Mouse (Mus musculus) c-Kit-positive CD71-positive TER-119-positive erythroid progenitor cells, embryonic 14.5 days (primary cell): ENCODE results near the gene Dennd5a.
"Not testable (repeated sequence)": the region's sequence is repeated elsewhere in the genome, so short reads cannot be mapped to it uniquely, and the experiment has no call there.

Experiments
- DNase-seq: peaks from one replicate; pipeline ENCODE4 v3.0.0-alpha.2; 2013; ENCODE audit warnings: low spot score

The Dennd5a gene

DNA sequence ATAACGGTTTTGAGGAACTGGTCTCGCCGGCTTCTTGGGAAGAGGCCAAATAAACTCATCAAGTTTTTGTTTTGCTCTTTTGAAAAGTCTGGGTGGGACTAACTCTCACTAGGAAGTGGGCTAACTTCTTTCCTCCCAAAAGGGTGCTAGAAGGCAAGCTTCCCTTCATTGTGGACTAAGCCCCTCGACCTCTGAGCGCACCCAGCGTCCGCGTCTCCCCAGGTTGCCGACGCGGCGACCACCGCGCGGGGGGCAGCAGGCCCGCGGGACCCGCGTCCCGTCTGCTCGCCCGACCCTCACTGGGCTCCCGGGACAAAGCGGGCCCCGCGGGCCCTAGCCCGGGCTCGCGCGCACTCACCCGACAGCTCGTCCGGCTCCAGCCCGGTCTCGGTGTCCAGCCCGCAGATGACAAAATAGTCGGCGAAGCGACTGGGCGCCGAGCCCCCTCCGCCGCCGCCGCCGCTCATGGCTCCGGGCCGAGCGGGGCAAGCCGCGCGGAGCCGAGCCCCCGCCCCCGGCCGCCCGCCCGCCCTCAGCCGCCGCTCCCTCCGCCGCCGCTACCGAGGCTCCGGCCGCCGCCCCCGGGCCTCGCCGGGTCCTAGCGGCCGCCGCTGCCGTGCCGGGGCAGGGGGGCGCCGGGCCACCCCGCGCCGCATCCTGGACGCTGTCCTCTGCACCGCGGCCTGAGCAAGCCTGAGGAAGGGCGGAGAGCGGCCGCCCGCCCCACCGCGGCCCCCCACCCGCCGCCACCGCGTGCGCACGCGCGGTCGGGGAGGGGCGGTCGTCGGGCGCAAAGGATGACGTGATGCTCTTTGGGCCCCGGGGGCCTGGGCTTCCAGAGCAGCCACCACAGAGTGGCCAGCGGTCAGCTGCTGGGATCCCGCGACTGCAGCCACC, at the start of gene Dennd5a:
Gene Dennd5a, minus strand, starts transcription at position 755 of the 897 bp plus-strand sequence.
- DNase-seq = peak; percentile 52

DNA sequence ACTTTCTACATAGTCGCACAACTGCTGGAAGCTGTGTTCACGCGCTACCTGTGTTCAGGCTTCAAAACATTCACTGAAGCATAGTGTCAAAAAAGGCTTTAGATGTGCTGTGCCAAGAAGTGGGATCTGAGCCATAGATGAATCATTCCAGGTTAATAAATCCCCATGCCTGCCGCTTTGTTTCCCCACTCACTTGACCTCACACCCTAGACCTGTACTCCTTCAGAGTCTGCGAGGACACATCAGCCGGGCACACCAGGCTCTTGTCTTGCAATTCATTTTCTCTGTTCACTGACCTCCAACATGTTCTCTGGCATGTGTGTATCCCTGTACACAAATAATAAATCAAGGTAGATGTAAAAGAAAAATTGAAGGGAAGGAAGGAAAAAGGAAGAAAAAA, 48.8 kb upstream of the Dennd5a start:
- no peak for DNase-seq

DNA sequence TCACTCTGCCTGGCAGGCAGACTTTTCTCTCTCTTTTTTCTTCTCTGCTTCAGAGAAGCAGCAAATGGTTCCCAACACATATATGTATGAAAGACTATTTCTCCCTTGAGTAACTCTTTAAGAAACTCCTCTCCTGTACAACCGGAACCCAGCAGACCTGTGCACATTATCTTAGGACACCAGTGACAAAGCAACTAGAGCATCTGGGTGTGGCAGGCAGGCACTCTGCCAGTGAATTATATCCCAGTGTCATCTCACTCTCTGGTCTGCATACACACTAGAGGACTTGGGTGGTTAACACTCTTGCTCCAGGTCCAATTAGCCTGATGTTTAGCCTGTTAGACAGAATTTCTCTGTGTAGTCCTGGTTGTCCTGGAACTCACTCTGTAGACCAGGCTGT, 48.2 kb upstream of the Dennd5a start:
- no peak for DNase-seq

DNA sequence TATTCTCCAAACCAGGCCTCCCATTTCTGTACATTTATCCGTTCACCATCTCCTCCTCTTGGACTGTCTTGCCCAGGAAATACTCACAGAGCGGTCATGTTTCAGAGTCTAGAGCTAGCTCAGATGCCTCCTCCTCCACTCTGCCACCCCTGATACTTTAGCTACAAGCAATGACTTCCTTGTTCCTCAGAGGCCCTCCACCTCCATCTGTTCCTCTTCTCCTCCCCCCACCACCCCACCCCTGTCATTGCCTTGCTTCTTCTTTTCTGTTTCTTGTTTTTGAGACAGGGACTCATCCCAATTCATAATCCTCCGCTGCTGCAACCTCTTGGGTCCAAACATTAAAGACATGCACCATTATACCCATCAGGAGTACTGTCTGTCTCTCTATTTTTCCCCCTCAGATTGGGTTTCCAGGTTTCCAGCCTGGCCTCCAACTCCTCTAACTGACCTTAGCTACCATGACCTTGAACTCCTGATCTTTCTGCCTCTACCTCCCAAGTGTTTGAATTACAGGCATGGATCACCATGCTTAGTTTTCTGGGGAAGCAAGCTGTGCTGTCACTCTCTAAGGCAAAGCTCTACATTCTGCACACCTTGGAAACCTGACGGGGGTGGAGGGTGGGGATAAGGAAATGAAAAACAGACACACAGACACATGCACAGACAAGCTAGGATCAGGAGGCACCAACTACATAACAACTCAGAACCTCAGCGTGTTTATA, 46.4 kb upstream of the Dennd5a start:
- no peak for DNase-seq

DNA sequence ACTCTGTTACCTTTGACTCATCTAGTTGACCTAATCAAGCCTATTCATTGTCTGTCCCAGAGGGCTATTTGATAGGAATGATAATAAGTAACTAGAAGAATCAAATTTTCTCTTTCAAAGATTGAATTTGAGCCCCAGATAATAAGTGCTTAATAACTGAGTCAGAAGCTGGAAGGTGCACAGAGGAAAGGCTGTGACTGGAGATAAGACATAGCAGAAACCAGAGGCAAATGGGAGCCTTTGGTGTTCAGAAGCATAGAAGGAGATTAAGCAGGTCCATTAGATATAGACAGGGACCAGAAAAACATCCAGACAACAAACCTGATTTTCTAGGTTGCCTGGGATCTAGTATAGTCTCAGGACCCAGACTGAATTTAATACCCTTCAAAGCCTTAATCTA, 45.7 kb upstream of the Dennd5a start:
- no peak for DNase-seq

DNA sequence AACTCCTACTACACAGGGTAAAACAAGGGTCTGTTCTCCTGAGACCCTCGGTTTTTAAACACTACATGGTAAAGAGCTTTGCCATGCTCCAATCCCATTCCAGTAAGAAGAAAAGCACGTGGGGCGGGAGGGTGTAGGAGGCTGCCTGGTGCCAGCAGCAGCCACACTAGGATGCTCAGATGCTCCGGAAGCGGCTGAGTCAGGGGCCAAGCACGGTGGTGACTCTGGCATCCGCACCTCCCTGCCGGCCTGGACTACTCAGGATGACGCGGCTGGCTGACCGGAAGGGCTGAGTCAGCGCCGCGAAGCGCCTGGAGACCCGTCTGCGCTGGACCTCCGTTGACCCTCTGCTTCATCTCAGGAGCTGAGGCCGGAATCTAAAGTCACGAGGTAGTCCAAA, 42.7 kb upstream of the Dennd5a start:
- no peak for DNase-seq

DNA sequence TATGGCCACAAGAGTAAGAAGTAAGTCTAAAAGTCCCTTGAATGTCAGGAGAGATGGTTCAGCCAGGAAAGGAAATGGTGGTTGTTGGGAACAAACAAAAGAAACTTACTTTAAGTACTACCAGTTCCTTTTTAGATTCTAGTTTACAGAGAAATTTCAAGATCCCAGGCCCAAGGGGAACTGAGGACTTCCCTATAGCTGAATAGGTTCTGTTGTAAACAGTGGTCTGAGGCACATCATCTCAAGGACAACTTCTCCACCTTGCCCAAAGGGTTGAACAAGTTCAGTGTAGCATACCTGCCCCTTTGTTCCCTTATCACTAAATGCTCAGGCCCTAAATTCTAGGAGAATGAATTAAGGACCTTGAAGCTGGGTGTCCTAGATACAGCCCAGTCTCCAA, 41.8 kb upstream of the Dennd5a start:
- DNase-seq = no peak

DNA sequence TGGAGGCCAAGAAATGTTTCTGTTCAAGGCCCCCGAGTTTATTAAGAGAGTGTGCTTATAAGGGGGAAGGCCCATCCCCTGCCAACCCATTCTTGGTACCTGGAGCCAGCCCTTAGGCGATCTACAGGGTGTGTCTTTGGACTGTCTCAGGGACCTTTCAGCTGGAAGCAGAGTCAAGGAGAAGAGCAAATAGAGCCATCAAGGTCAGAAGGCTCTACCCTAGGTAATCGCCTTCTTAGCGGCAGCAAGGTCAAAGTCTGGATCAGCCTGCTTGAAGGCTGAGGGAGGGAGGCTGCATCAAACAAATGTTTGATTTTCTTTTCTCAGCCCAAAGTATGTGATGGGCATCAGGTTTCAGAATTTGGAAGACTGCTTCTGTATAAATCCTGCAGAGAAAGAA, 38.1 kb upstream of the Dennd5a start:
- DNase-seq = no peak

DNA sequence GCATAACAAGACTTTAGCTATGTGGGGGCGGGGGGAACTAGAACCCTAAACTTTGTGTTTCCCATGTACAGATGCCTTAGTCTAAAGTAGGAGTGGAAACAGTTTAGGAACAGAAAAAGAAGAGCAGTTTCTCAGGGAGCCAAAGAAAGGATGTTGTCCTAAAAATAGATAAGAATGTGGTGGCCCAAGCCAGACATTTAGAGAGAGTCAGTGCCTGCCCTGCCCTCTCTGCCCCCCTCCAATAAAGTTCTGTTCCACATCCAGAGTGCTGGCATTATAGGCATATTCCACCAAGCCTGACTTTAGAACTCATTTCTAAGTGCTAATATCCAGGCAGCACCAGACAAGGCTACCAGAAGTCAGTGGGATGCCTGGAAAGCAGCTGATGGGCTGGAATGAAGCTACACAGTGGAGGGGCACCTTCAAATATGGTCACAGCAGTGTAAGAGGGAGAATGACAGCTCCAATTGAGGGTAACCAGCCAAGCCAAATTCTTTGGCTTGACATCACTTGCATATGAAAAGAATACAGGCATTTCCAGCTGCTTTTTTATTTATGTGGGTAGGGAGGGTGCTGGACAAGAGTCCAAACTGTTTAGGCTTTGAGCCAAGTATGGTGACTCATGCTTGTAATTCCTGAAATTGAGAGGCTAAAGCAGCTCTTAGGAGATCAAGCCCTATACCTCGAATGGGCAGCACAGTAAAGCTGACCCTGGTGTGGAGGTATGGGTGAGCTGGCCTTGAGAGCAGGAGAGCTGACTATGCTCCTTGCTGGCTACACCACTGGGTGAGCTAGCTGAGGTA, 33.1 kb upstream of the Dennd5a start:
- no peak for DNase-seq

DNA sequence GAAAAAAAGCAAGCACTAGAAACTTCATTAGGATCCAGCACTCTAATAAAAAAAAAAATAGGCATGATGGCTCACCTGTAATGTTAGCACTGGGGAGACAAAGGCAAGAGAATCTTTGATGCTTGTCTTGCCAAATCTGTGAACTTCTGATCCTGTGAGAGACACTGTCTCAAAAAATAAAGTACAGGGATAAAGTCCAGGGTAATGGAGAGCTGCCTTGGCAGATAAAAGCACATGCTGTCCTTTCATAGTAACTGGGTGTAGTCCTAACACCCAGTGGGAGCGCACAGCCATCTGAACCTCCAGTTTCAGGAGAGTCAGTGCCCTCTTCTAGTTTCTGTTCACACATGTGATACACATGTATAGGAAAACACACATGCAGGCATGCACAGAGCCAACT, 31.0 kb upstream of the Dennd5a start:
- no peak for DNase-seq

DNA sequence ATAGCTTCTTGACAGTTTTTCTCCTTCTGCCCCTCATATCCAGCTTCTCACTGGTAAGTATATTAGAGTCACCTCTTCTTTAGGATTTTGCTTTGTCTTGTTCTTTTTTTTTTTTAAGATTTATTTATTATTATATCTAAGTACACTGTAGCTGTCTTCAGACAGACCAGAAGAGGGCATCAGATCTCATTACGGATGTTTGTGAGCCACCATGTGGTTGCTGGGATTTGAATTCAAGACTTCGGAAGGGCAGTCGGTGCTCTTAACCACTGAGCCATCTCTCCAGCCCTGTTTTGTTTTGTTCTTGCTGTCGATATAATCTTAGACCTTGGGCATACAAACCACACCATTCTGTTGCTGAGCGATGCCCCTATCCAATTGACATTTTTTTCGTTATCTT, 26.5 kb upstream of the Dennd5a start, which contains the start of gene Tmem41b:
Gene Tmem41b, minus strand, starts transcription at position 155 of the 400 bp plus-strand sequence.
- not testable (repeated sequence) for DNase-seq

DNA sequence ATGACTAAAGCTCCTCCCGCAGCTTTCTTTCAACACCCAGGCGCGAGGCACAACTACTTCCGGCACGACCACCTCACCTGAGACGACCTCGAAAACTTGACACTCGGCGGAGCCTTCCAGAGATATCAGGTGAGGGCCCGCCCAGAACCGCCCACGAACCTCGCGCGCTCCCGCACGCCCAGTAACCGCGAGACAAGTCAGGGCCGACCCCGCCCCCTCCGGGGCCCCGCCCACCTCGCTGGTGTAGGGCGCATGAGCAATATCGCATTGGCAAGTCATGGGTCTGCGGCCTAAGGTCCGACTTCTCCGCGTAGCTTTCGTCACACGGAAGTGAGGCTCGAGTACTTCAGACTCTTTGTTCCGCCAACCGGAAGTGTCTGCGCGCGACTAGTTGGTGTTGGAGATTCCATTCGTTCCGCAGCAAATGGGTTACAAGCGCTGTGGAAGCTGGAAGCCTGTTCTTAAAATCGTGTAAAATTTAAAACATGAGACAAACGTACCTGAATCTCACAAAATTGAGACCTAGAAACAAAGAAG, 25.9 kb upstream of the Dennd5a start:
- DNase-seq = peak; percentile 99

DNA sequence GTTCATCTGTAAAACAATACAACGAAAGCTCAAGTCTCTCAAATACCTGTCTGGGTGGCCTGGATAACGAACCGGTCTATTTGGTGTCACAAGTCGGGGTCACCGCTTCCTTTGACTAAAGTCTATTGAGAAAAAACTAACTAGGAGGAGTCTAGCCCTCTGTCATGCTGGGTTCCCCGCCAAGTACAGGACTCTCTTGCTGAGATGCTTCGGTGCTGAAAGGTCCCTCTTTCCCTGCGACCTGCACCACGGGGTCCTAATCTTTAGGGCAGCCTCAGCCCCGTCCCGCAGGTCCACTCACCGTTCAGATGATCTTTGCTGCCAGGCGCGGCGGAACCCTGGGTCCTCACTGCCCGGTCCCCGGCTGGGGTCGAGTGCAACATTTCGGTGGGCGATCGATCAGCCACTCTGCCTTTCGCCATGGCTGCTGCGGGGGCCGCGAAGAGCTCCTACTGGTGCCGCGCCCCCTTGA, 25.4 kb upstream of the Dennd5a start:
- peak; percentile 29 for DNase-seq

DNA sequence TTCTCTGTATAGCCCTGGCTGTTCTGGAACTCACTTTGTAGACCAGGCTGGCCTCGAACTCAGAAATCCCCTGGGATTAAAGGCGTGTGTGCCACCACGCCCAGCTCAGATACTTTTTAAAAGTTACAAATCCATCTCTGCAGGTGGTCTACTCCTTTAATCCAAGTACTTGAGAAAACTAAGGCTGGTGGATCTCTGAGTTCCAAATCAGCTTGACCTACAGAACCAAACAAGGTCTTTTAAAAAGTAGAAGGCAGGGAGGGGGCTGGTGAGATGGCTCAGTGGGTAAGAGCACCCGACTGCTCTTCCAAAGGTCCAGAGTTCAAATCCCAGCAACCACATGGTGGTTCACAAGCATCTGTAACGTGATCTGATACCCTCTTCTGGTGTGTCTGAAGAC, 24.3 kb upstream of the Dennd5a start:
- DNase-seq = not testable (repeated sequence)

DNA sequence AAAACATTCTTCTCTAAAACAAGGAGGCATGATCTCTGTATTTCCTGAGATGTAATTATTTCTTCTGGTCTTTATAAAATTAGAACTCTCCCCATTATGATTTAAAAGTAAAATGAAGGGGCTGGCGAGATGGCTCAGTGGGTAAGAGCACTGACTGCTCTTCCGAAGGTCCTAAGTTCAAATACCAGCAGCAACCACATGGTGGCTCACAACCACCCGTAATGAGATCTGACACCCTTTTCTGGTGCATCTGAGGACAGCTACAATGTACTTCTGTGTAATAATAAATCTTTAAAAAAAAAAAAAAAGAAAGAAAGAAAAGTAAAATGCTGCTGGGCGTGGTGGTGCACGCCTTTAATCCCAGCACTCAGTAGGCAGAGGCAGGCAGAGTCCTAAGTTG, 16.9 kb upstream of the Dennd5a start:
- not testable (repeated sequence) for DNase-seq

DNA sequence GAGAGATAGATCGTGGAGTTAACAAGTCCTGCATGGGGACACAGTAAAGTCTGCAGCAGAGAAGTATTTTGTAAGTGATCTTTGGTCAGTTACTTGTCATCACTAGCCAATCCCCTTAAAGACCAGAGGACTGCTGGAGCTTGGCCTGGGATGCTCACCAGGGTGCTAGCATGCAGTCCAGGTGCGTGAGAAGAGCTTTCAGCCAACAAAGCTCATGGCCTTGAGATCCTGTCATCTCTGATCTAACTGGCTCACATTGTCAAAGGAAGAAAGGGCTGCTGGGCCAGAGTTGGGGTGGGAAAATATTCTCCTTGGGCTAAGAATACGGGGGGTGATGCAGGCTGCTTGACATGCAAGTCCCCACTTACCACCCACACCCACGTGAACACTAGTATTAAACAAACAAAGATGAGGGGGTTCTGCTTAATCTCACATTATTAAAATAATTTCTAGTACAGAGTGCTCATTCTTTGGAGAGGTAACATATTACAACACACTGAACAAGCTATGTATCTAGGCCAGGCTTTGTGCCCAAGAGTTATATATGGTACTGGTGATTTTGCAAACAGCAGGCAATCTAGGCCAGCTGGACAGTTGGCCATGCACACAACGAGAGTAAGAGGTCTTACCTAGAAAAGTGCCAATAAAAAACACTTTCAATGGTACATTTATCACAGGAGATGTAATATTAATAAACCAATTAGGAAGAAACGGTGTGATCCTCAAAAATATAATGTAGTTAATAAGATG, 15.9 kb upstream of the Dennd5a start:
- DNase-seq = no peak

DNA sequence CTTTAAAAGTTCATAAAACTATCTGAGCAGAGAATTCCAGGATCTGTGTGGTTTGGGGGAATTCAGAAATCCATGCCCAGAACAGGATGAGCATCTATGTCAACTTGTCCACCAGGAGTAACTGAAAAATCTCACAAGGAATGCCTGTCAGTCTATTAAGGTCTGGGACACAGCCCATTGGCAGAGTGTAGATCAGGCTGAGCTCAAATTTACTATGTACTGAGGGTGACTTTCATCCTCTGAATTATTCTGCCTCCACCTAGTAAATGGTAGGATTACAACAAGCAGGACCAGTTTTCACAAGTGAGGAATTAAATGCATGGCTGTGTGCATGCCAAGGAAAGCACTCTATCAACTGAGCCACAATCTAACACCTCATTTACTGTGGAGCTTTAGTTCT, 9.3 kb upstream of the Dennd5a start:
- no peak for DNase-seq

DNA sequence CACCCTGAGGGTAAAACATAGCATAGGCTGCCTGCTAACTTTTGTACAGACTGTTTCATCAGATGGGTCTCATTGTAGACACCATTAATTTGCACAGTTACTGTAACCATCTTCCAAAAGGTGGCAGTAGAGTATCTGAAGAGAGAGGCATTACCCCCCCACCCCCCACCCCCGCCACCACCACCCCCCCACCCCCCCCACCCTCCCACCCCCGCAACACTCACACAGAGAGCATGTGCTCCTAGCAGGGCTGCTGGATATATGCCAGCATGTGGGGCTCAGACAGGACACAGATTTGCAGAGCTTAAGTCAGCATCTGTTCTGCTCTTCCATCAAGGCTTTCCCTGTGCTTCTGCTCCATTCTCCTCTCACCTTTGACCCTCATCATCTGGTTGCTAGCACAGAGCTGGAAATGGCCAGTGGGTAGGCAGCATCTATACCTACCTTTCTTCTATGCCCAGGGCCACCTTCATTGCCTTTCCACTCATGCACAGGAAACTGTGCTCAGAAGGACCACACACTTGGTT, 8.7 kb upstream of the Dennd5a start:
- DNase-seq = no peak

DNA sequence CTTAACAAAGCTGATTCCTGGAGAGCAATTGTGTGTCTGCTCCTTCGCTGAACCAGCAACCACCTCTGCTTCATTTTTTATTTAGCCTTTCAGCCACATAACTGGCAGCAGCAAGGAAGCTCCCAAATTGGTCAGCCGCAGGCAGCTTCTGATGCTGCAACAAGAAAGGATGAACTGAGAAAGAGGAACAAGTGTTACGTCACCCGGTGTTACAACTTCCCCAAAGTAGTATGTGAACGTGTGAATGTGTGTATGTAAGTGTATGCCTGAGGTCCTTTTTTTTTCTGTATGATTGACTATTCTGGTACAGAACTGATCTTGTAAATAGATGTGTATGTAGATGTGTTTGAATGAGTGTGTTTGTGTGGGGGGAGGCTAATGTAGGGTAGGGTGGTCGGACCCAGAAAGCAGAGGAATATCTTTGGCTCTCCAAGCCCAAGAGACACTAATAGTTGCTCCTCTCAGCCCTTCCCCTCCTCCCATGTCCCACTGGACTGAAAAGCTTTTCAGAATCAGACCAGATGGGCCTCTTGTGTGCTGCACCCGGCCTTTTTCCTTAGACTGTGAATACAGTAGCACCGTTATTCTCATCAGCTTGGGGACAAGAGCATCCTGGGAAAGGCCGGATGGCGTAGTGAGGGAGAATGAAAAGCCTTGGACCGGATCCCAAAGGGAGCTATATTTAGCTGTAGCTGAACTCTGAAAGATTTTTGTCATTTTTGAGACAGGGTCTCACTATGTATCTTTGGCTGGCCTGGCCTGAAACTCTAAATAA, 7.7 kb upstream of the Dennd5a start:
- no peak for DNase-seq

DNA sequence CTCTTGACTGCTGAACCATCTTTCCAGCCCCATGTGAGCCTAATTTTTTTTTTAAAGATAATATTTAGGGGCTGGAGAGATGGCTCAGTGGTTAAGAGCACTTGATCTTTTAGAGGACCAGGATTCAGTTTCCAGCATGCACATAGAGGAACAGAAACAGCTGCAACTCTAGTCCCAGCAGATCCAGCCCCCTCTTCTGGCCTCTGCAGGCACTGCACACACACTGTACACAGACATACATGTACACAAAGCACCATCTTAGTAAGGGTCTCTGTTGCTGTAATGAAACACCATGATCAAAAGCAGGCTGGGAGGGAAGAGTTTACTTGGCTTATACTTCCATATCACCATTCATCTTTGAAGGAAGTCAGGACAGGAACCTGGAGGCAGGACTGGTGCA, 5.4 kb upstream of the Dennd5a start:
- DNase-seq = no peak
